Mouse (Mus musculus) hindbrain, embryonic 13.5 days (tissue): Measurements from ENCODE around the gene Abat. TPM values are rescaled to one million over a fixed set of nuclear protein-coding genes. Genes with fewer than 3 reads are reported as not detected.
"Not testable (repeated sequence)": the region's sequence is repeated elsewhere in the genome, so short reads cannot be mapped to it uniquely, and the experiment has no call there.

Experiments used
- ATAC-seq: fragments of 200-750 bp; cut with Nextera tagmentation; 2 replicates; pipeline ENCODE4 v1.8.0; 2017; ENCODE audit warnings: moderate TSS enrichment; ENCODE audit not compliant: low FRiP score
- H3K27ac ChIP-seq: fragments of 300-500 bp; sonication (generic); 2 replicates; pipeline ENCODE4 v1.5.1; 2015; ENCODE audit warnings: inconsistent platforms, mild to moderate bottlenecking, moderate library complexity
- H3K27me3 ChIP-seq: fragments of 300-500 bp; sonication (generic); 2 replicates; pipeline ENCODE4 v1.6.1; 2015; ENCODE audit warnings: mild to moderate bottlenecking, inconsistent platforms
- H3K36me3 ChIP-seq: fragments of 300-500 bp; sonication (generic); 2 replicates; pipeline ENCODE4 v1.6.1; 2015; ENCODE audit warnings: mild to moderate bottlenecking, inconsistent platforms
- H3K4me1 ChIP-seq: fragments of 300-500 bp; sonication (generic); replicated peaks from 2 replicates; pipeline ENCODE4 v1.6.1; 2015; ENCODE audit warnings: inconsistent platforms
- H3K4me2 ChIP-seq: fragments of 300-500 bp; sonication (generic); 2 replicates; pipeline ENCODE4 v1.6.1; 2015; ENCODE audit warnings: inconsistent platforms, mild to moderate bottlenecking, moderate library complexity
- H3K4me3 ChIP-seq: fragments of 300-500 bp; sonication (generic); 2 replicates; pipeline ENCODE4 v1.5.1; 2015; ENCODE audit warnings: mild to moderate bottlenecking, inconsistent platforms
- H3K9ac ChIP-seq: fragments of 300-500 bp; sonication (generic); 2 replicates; pipeline ENCODE4 v1.6.1; 2015; ENCODE audit warnings: mild to moderate bottlenecking, inconsistent platforms
- H3K9me3 ChIP-seq: fragments of 300-500 bp; sonication (generic); 2 replicates; pipeline ENCODE4 v1.6.1; 2016; ENCODE audit warnings: inconsistent platforms
- WGBS: fragments of 180-500 bp; shearing (Covaris S2); methylation state at CpG from one replicate; pipeline ENCODE4 v1.1.7; 2015; 5-methylcytosine and 5-hydroxymethylcytosine counted together
- polyA plus RNA-seq: library from polyadenylated mRNA; unstranded; fragments of >200 nt; fragmentation: Nextera tagmentation; extraction: Ambion mirVana; gene quantifications from 2 replicates; pipeline ENCODE4 v1.2.1, GENCODE M21; 2015

Gene Abat
- polyA plus RNA-seq, 1 experiment from 2014 or later, result 88.3 TPM

DNA sequence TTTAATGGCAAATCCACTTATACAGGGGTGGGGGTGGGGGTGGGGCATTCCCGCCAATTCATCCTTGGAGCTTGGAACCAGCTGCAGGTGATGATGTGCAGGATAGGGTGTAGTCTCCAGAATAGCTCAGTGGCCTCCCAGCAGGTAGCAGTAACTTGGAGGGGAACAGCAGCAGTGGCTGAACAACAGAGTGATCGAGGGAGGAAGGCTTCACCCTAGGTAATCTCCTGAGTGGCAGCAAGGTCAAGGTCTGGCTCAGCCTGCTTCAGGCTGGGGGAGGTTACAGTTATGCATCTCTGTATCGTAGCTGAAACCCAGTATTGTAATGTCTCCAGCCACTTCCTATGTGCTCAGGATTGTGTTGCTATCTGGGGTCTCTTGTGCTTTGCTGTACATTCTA lies 49.6 kb downstream of the Abat start:
- H3K27me3 ChIP-seq, ATAC-seq, H3K36me3 ChIP-seq, H3K4me3 ChIP-seq, H3K4me2 ChIP-seq, H3K27ac ChIP-seq, H3K9ac ChIP-seq: not testable (repeated sequence)
- 65% methylated on average over 3 of the region's 3 CpGs for WGBS
- peaks cover 20% of the 10 kb centered on the region for H3K4me1 ChIP-seq
- H3K9me3 ChIP-seq, result peaks cover 13% of the 10 kb centered on the region

DNA sequence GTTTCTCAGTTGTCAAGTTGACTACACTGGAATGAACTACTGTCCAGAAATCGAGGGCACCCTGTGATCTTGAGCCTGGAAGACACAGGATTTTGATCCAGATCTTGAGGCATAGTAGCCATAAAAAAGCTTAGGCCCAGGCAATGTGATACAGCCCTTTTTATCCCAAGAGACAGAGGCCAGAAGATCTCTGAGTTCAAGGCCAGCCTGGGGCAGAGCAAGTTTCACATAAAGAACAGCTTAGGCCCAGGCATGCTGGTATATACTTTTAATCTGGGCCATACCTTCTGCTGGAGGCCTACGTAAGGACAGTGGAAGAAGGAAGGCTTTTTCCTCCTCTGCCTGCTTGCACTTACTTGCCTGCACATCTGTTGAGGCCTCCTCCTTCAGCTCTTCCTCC lies 51.6 kb downstream of the Abat start:
- H3K27ac ChIP-seq, result no peak overlapping the region
- WGBS, result 89% methylated on average over 2 of the region's 2 CpGs
- peaks cover 6% of the 10 kb centered on the region for H3K9me3 ChIP-seq

DNA sequence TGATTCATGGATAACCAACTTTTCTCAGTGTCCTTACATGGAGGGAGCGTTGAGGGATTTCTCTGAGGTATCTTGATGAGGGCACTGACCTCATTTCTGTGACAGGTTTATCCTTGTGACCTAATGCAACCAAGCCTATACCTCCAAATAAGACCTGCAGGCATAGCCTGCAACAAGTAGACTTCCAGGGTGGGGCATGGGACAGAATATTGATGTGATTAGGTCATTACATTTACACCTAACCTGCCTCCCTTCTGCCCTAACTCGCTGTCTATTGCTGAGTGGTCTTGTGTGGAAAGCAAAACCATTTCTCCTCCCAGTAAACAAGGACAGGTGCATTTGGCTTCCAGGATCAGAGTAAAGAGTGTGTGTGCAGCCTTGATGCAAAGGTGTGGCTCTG lies 52.3 kb downstream of the Abat start:
- Histone ChIP-seq H3K4me2 (no peak overlapping the region), H3K36me3 (no peaks in the 10 kb centered on the region; the same call in 1 of the 2 replicates), H3K4me1 (peaks cover 32% of the 10 kb centered on the region), H3K27ac (peak overlapping the region; percentile 72), H3K9ac (no peak overlapping the region), H3K27me3 (no peaks in the 10 kb centered on the region), H3K4me3 (no peak overlapping the region), H3K9me3 (no peaks in the 10 kb centered on the region)
- peak; percentile 36; the same call in 1 of the 2 replicates for ATAC-seq
- 85% methylated on average over 2 of the region's 2 CpGs for WGBS

More for the DNA sequence above, 51.6 kb downstream of the Abat start:
- Histone ChIP-seq H3K36me3 (peaks cover 4% of the 10 kb centered on the region), H3K27me3 (no peaks in the 10 kb centered on the region), H3K4me2 (no peak overlapping the region), H3K9ac (no peak overlapping the region), H3K4me3 (no peak overlapping the region), H3K4me1 (peaks cover 26% of the 10 kb centered on the region)
- no peak for ATAC-seq

GRCm38 (mm10) chr16:8566115-8566711 lies 53.0 kb downstream of the Abat start:
- H3K27ac ChIP-seq, result peak overlapping the region; percentile 72
- no peaks in the 10 kb centered on the region; the same call in 1 of the 2 replicates for H3K36me3 ChIP-seq
- ATAC-seq, result peak; percentile 76
- H3K4me3 ChIP-seq, result no peak overlapping the region
- H3K4me2 ChIP-seq, result no peak overlapping the region
- no peak overlapping the region for H3K9ac ChIP-seq
- no peaks in the 10 kb centered on the region for H3K27me3 ChIP-seq
- no peaks in the 10 kb centered on the region for H3K9me3 ChIP-seq
- H3K4me1 ChIP-seq, result peaks cover 32% of the 10 kb centered on the region
- 2% methylated on average over 3 of the region's 3 CpGs for WGBS

GRCm38 (mm10) chr16:8568881-8569280 lies 55.7 kb downstream of the Abat start:
- H3K9ac ChIP-seq, result no peak overlapping the region
- no peak overlapping the region for H3K27ac ChIP-seq
- 86% methylated on average over 7 of the region's 7 CpGs for WGBS
- H3K4me3 ChIP-seq, result no peak overlapping the region
- peaks cover 40% of the 10 kb centered on the region for H3K4me1 ChIP-seq
- no peaks in the 10 kb centered on the region for H3K9me3 ChIP-seq
- no peak for ATAC-seq
- H3K4me2 ChIP-seq, result no peak overlapping the region
- peaks cover 16% of the 10 kb centered on the region for H3K36me3 ChIP-seq
- H3K27me3 ChIP-seq, result no peaks in the 10 kb centered on the region

DNA sequence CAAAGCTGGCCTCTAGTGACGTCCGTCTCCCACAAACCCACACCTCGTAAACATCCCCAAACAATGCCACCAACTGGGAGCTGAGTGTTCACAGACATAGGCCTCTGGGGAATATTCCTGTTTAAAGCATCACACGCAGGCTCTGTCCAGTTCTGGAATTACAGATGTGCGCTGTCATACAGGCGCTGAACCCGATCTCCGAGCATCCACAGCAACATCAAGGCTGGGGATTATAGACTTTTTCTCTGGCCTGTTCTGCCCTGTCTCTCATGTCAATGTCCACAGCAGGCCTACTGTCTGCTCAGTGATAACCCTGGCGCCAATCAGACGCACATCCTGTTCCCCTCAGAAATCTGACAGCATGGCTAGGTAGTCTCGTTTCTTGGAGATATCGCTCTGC lies 57.1 kb downstream of the Abat start:
- peaks cover 29% of the 10 kb centered on the region for H3K36me3 ChIP-seq
- H3K4me1 ChIP-seq, result peaks cover 40% of the 10 kb centered on the region
- no peaks in the 10 kb centered on the region for H3K9me3 ChIP-seq
- no peak overlapping the region for H3K9ac ChIP-seq
- H3K4me2 ChIP-seq, result no peak overlapping the region
- ATAC-seq, result no peak
- H3K4me3 ChIP-seq, result no peak overlapping the region
- 79% methylated on average over 12 of the region's 12 CpGs for WGBS
- H3K27me3 ChIP-seq, result no peaks in the 10 kb centered on the region
- H3K27ac ChIP-seq, result no peak overlapping the region

- ATAC-seq, result no peak
- H3K36me3 ChIP-seq, result peaks cover 30% of the 10 kb centered on the region
- no peak overlapping the region for H3K4me3 ChIP-seq
- no peaks in the 10 kb centered on the region for H3K9me3 ChIP-seq
- H3K27ac ChIP-seq, result no peak overlapping the region
- no peaks in the 10 kb centered on the region for H3K27me3 ChIP-seq
- H3K4me1 ChIP-seq, result peaks cover 33% of the 10 kb centered on the region
- 84% methylated on average over 11 of the region's 11 CpGs for WGBS
- no peak overlapping the region for H3K4me2 ChIP-seq
- H3K9ac ChIP-seq, result no peak overlapping the region
Measured at GRCm38 (mm10) chr16:8570901-8571615, 57.8 kb downstream of the Abat start.

DNA sequence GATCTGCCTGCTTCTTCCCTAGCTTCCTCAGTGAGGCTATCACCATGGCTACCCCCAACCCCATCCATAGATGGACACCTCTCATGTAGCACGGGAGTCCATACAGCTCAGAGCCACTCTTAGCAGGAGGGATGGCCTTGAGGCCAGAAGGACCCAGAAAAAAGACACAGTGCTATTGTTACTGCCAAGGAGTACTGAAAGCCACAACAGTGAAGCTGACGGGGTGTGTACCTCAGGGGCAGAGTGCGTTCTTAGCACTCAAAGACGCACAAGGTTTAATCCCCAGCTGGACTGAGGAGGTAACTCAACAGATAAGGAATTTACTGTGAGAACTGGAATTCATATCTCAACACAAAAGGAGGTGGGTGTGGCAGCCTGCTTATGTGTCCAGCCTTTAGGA lies 59.8 kb downstream of the Abat start:
- no peak overlapping the region for H3K9ac ChIP-seq
- H3K4me3 ChIP-seq, result no peak overlapping the region
- no peaks in the 10 kb centered on the region for H3K9me3 ChIP-seq
- WGBS, result 76% methylated on average over 4 of the region's 4 CpGs
- H3K27me3 ChIP-seq, result no peaks in the 10 kb centered on the region
- peaks cover 20% of the 10 kb centered on the region; the same call in 1 of the 2 replicates for H3K4me1 ChIP-seq
- no peak overlapping the region for H3K4me2 ChIP-seq
- H3K36me3 ChIP-seq, result peaks cover 45% of the 10 kb centered on the region
- H3K27ac ChIP-seq, result no peak overlapping the region
- no peak for ATAC-seq

DNA sequence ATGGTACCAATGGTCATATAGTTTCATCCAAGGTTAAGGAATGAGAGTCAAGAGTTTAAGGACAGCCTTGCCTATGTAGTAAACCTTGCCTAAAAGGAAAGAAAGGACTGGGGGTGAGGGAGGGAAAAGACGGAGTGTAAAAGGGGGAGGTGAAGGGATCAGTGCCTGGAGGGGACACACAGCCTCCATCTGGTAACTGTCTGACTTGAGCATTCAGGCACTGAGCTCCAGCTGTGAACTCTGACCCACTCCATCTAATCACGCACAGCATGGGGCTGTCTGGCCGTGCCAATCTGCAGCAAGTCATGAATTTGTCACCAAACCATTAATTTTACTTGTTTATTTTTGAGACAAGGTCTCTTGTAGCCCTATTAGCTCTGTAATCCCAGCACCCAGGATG lies 60.5 kb downstream of the Abat start:
- H3K4me1 ChIP-seq, result peaks cover 15% of the 10 kb centered on the region; the same call in 1 of the 2 replicates
- H3K9me3 ChIP-seq, result no peaks in the 10 kb centered on the region
- WGBS, result 30% methylated on average over 3 of the region's 3 CpGs
- H3K36me3 ChIP-seq, result peaks cover 52% of the 10 kb centered on the region
- H3K4me2 ChIP-seq, result no peak overlapping the region
- H3K27ac ChIP-seq, result no peak overlapping the region
- no peak overlapping the region for H3K9ac ChIP-seq
- no peaks in the 10 kb centered on the region for H3K27me3 ChIP-seq
- no peak for ATAC-seq
- H3K4me3 ChIP-seq, result no peak overlapping the region

DNA sequence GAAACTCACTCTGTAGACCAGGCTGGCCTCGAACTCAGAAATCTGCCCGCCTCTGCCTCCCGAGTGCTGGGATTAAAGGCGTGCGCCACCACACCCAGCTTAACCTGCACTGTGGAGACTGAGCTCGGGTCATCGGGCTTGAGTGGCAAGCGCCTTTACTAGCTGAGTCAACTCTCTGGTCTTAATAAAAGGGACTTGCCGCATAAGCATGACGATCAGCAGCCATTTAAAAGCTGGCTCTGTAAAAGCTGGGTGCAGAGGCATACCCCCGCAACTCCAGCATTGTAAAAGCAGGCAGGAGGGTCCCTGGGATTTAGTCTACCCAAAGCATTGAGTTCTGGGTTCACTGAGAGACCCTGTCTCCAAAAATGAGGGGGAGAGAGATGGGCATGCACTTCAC lies 61.1 kb downstream of the Abat start:
- Histone ChIP-seq H3K9ac (no peak overlapping the region), H3K27me3 (no peaks in the 10 kb centered on the region), H3K36me3 (peaks cover 56% of the 10 kb centered on the region), H3K4me1 (peaks cover 15% of the 10 kb centered on the region; the same call in 1 of the 2 replicates), H3K4me3 (no peak overlapping the region), H3K27ac (no peak overlapping the region), H3K4me2 (no peak overlapping the region), H3K9me3 (no peaks in the 10 kb centered on the region)
- ATAC-seq, result no peak
- WGBS, result 98% methylated on average over 11 of the region's 11 CpGs

- Histone ChIP-seq H3K27me3 (no peaks in the 10 kb centered on the region), H3K4me2 (no peak overlapping the region), H3K4me1 (0 out of 2 replicates have a peak, but pooled peaks cover 9% of the 10 kb centered on the region), H3K36me3 (peaks cover 59% of the 10 kb centered on the region), H3K9me3 (no peaks in the 10 kb centered on the region), H3K9ac (no peak overlapping the region), H3K4me3 (no peak overlapping the region), H3K27ac (no peak overlapping the region)
- 82% methylated on average over 3 of the region's 3 CpGs for WGBS
- ATAC-seq, result no peak
Measured at GRCm38 (mm10) chr16:8576111-8576510, 62.9 kb downstream of the Abat start.

- no peak overlapping the region for H3K4me2 ChIP-seq
- H3K4me3 ChIP-seq, result no peak overlapping the region
- ATAC-seq, result no peak
- H3K27ac ChIP-seq, result no peak overlapping the region
- peaks cover 62% of the 10 kb centered on the region for H3K36me3 ChIP-seq
- H3K27me3 ChIP-seq, result no peaks in the 10 kb centered on the region
- H3K9me3 ChIP-seq, result no peaks in the 10 kb centered on the region
- H3K4me1 ChIP-seq, result 0 out of 2 replicates have a peak, but pooled peaks cover 9% of the 10 kb centered on the region
- 78% methylated on average over 3 of the region's 3 CpGs for WGBS
- H3K9ac ChIP-seq, result no peak overlapping the region
Measured at GRCm38 (mm10) chr16:8576901-8577300, 63.7 kb downstream of the Abat start.

DNA sequence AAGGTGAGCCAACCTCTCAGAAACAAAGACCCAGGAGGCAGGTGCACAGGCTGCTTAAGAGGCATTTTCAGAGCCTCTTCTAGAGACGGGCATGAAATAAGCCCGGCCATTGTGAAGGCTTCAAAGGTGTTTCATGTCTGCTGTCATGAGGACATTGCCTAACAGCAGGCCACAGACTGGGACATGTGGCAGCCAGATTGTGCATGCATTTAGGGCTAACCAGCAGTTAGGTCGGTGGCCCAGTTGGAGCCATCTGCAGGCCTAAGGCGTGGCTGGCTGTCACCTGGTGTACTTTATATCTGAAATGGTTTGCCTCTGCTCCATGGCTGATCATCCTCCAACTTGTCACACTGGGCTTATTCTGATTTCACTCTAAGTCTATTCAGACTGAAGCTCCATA lies 65.1 kb downstream of the Abat start:
- WGBS, result 67% methylated on average over 4 of the region's 4 CpGs
- Histone ChIP-seq H3K4me3 (no peak overlapping the region), H3K27me3 (no peaks in the 10 kb centered on the region)

More for the DNA sequence above, 65.1 kb downstream of the Abat start:
- no peak overlapping the region for H3K4me2 ChIP-seq
- H3K9ac ChIP-seq, result no peak overlapping the region
- H3K4me1 ChIP-seq, result 0 out of 2 replicates have a peak, but pooled peaks cover 6% of the 10 kb centered on the region
- ATAC-seq, result no peak
- no peak overlapping the region for H3K27ac ChIP-seq
- H3K36me3 ChIP-seq, result peaks cover 65% of the 10 kb centered on the region
- H3K9me3 ChIP-seq, result no peaks in the 10 kb centered on the region
